Mouse (Mus musculus) megakaryocyte, embryonic 14.5 days (primary cell): ENCODE data around the gene Adgrb2.

ENCODE experiments used
- FLI1 ChIP-seq: IDR thresholded peaks from 2 replicates; pipeline ENCODE4 v1.6.1; 2012; ENCODE audit warnings: low read length, inconsistent platforms, mixed read lengths
- GATA1 ChIP-seq: IDR thresholded peaks from 3 replicates; pipeline ENCODE4 v1.6.1; 2012; ENCODE audit warnings: mixed read lengths, low read length, inconsistent platforms, borderline replicate concordance

DNA sequence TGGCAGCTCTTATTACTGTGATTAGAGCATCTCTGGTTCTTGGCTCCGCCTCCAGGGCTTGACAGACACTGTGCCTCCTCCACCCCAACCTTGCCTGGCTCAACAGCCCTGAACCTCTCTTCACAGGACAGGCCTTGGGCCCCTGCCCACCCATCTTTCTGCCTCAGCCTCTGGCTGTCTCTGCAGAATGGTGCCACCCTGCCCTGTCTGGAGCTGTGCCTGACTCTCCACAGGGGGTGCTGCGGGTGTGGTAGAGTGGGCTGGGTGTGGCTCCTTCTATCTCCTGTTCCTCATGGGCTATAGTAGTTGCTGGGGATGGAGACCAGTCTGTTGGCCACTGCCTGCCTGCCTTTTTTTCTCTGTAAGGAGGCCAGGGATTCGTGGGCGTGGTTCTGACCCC lies 31.3 kb downstream of the Adgrb2 start:
- TF ChIP-seq GATA1 (no peak), FLI1 (no peak)
